Mouse (Mus musculus): ENCODE data around the gene Swi5. TPM values are rescaled to one million over a fixed set of nuclear protein-coding genes. Genes with fewer than 3 reads are reported as not detected.
"Not testable (repeated sequence)": the region's sequence is repeated elsewhere in the genome, so short reads cannot be mapped to it uniquely, and the experiment has no call there.

The Swi5 gene
- polyA plus RNA-seq, 2 experiments: 100.0 to 130 TPM

- no peaks in the 10 kb centered on the region for H3K9me3 ChIP-seq (ENCODE audit: control insufficient read depth, low read length)
- no peak for ATAC-seq (ENCODE audit: insufficient read depth)
- DNase-seq (ENCODE audit: low read depth in 3 of 3, low spot score in 3 of 3): no peak
- H3K4me1 ChIP-seq (replicated peaks; ENCODE audit: control insufficient read depth in 2 of 2, insufficient read depth in 2 of 2, low read length in 1 of 2): no peaks in the 10 kb centered on the region
- H3K27me3 ChIP-seq (ENCODE audit: control insufficient read depth, insufficient read depth, low read length): no peaks in the 10 kb centered on the region
- no peak overlapping the region for H3K9ac ChIP-seq (replicated peaks)
- H3K36me3 ChIP-seq (replicated peaks; ENCODE audit: control insufficient read depth, insufficient read depth, low read depth): peaks cover 29% of the 10 kb centered on the region
- no peak overlapping the region for H3K27ac ChIP-seq
- no peak overlapping the region for H3K4me3 ChIP-seq (ENCODE audit: insufficient read depth in 1 of 2, low read depth in 2 of 2, low read length in 2 of 2)
- WGBS (ENCODE audit: insufficient replicate concordance): 70% methylated on average over 4 of the region's 4 CpGs
- no peak overlapping the region for H3K4me2 ChIP-seq (ENCODE audit: low read depth)
- TF ChIP-seq EP300 (IDR thresholded peaks at IDR 0.05; ENCODE audit: low read depth): no peak
- no peak for TF ChIP-seq CTCF (IDR thresholded peaks at IDR 0.05; ENCODE audit: low read depth)
Observed at GRCm38 (mm10) chr2:32299469-32299868, 11.6 kb upstream of the Swi5 start.

- H3K36me3 ChIP-seq (replicated peaks; ENCODE audit: control insufficient read depth, insufficient read depth, low read depth): peaks cover 18% of the 10 kb centered on the region
- not testable (repeated sequence) for H3K4me2 ChIP-seq (ENCODE audit: low read depth); DNase-seq (ENCODE audit: low read depth in 3 of 3, low spot score in 3 of 3); H3K9me3 ChIP-seq (ENCODE audit: control insufficient read depth, low read length); H3K27ac ChIP-seq; ATAC-seq (ENCODE audit: insufficient read depth); H3K27me3 ChIP-seq (ENCODE audit: control insufficient read depth, insufficient read depth, low read length); H3K4me3 ChIP-seq (ENCODE audit: insufficient read depth in 1 of 2, low read depth in 2 of 2, low read length in 2 of 2); H3K4me1 ChIP-seq (replicated peaks; ENCODE audit: control insufficient read depth in 2 of 2, insufficient read depth in 2 of 2, low read length in 1 of 2); H3K9ac ChIP-seq (replicated peaks)
- 92% methylated on average over 2 of the region's 2 CpGs for WGBS (ENCODE audit: insufficient replicate concordance)
Observed at GRCm38 (mm10) chr2:32295842-32296241, 8.0 kb upstream of the Swi5 start.

GRCm38 (mm10) chr2:32295285-32295684, 7.4 kb upstream of the Swi5 start:
- peaks cover 18% of the 10 kb centered on the region for H3K36me3 ChIP-seq (replicated peaks; ENCODE audit: control insufficient read depth, insufficient read depth, low read depth)
- H3K9ac ChIP-seq (replicated peaks): no peak overlapping the region
- H3K4me1 ChIP-seq (replicated peaks; ENCODE audit: control insufficient read depth in 2 of 2, insufficient read depth in 2 of 2, low read length in 1 of 2): no peaks in the 10 kb centered on the region
- H3K27ac ChIP-seq: no peak overlapping the region
- no peak overlapping the region for H3K4me2 ChIP-seq (ENCODE audit: low read depth)
- ATAC-seq (ENCODE audit: insufficient read depth) (no peak), DNase-seq (ENCODE audit: low read depth in 3 of 3, low spot score in 3 of 3) (no peak)
- H3K27me3 ChIP-seq (ENCODE audit: control insufficient read depth, insufficient read depth, low read length): no peaks in the 10 kb centered on the region
- TF ChIP-seq EP300 (IDR thresholded peaks at IDR 0.05; ENCODE audit: low read depth): no peak
- no peak for TF ChIP-seq CTCF (IDR thresholded peaks at IDR 0.05; ENCODE audit: low read depth)
- WGBS (ENCODE audit: insufficient replicate concordance): 68% methylated on average over 3 of the region's 3 CpGs
- H3K9me3 ChIP-seq (ENCODE audit: control insufficient read depth, low read length): no peaks in the 10 kb centered on the region
- H3K4me3 ChIP-seq (ENCODE audit: insufficient read depth in 1 of 2, low read depth in 2 of 2, low read length in 2 of 2): no peak overlapping the region

- WGBS (ENCODE audit: insufficient replicate concordance): 87% methylated on average over 8 of the region's 8 CpGs
- peaks cover 15% of the 10 kb centered on the region for H3K36me3 ChIP-seq (replicated peaks; ENCODE audit: control insufficient read depth, insufficient read depth, low read depth)
- no peak for ATAC-seq (ENCODE audit: insufficient read depth)
Observed at GRCm38 (mm10) chr2:32294348-32294747, 6.5 kb upstream of the Swi5 start.

GRCm38 (mm10) chr2:32289578-32289977, 1.7 kb upstream of the Swi5 start:
- Histone ChIP-seq H3K27ac (no peak overlapping the region), H3K9me3 (ENCODE audit: control insufficient read depth, low read length) (no peaks in the 10 kb centered on the region), H3K4me2 (ENCODE audit: low read depth) (peak overlapping the region; percentile 97), H3K4me1 (replicated peaks; ENCODE audit: control insufficient read depth in 2 of 2, insufficient read depth in 2 of 2, low read length in 1 of 2) (peaks cover 6 to 13% of the 10 kb centered on the region in 2 experiments), H3K27me3 (ENCODE audit: control insufficient read depth, insufficient read depth, low read length) (no peaks in the 10 kb centered on the region), H3K9ac (replicated peaks) (no peak overlapping the region), H3K4me3 (ENCODE audit: insufficient read depth in 1 of 2, low read depth in 2 of 2, low read length in 2 of 2) (peak overlapping the region; percentile 84; a peak in 3 of 4 replicates), H3K36me3 (replicated peaks; ENCODE audit: control insufficient read depth, insufficient read depth, low read depth) (no peaks in the 10 kb centered on the region)
- DNase-seq (ENCODE audit: low read depth in 3 of 3, low spot score in 3 of 3) (peak; percentile 58 to 62 (median 60)), ATAC-seq (ENCODE audit: insufficient read depth) (no peak)
- TF ChIP-seq CTCF (IDR thresholded peaks at IDR 0.05; ENCODE audit: low read depth) (peak; percentile 73), EP300 (IDR thresholded peaks at IDR 0.05; ENCODE audit: low read depth) (no peak)

More at GRCm38 (mm10) chr2:32294348-32294747, 6.5 kb upstream of the Swi5 start:
- Histone ChIP-seq H3K4me3 (ENCODE audit: insufficient read depth in 1 of 2, low read depth in 2 of 2, low read length in 2 of 2) (no peak overlapping the region), H3K4me2 (ENCODE audit: low read depth) (no peak overlapping the region), H3K27ac (no peak overlapping the region), H3K9ac (replicated peaks) (no peak overlapping the region), H3K4me1 (replicated peaks; ENCODE audit: control insufficient read depth in 2 of 2, insufficient read depth in 2 of 2, low read length in 1 of 2) (peaks cover under 1 to 2% of the 10 kb centered on the region in 2 experiments), H3K9me3 (ENCODE audit: control insufficient read depth, low read length) (no peaks in the 10 kb centered on the region), H3K27me3 (ENCODE audit: control insufficient read depth, insufficient read depth, low read length) (no peaks in the 10 kb centered on the region)
- TF ChIP-seq EP300 (IDR thresholded peaks at IDR 0.05; ENCODE audit: low read depth) (no peak), CTCF (IDR thresholded peaks at IDR 0.05; ENCODE audit: low read depth) (no peak)
- DNase-seq (ENCODE audit: low read depth in 3 of 3, low spot score in 3 of 3): no peak
